Mouse (Mus musculus) hematopoietic stem cell, adult 5-6 weeks (primary cell): Measurements from ENCODE around the gene Usp49. TPM values are rescaled to one million over a fixed set of nuclear protein-coding genes. Genes with fewer than 3 reads are reported as not detected.
"Not testable (repeated sequence)": the region's sequence is repeated elsewhere in the genome, so short reads cannot be mapped to it uniquely, and the experiment has no call there.

Experiments used
- ATAC-seq, 2 experiments: fragments of 125-278 bp in 1 of 2; replicated peaks in 1 of 2; 2 replicates each; pipeline ENCODE4 v1.8.0; 2016 to 2017; ENCODE audit warnings: inconsistent platforms in 2 of 2, mild to moderate bottlenecking in 2 of 2, moderate number of reproducible peaks in 2 of 2, low read depth in 1 of 2, moderate TSS enrichment in 1 of 2; ENCODE audit not compliant: low FRiP score in 2 of 2, poor library complexity in 2 of 2, severe bottlenecking in 2 of 2, insufficient read depth in 1 of 2, low TSS enrichment in 1 of 2
- total RNA-seq: library from RNA; stranded (forward); fragments of 172-1452, 232-1000 nt; gene quantifications from 2 replicates; pipeline ENCODE4 v1.2.3, GENCODE M21; 2017

Gene Usp49
- total RNA-seq, 1 experiment from 2014 or later = 5.4 TPM

DNA sequence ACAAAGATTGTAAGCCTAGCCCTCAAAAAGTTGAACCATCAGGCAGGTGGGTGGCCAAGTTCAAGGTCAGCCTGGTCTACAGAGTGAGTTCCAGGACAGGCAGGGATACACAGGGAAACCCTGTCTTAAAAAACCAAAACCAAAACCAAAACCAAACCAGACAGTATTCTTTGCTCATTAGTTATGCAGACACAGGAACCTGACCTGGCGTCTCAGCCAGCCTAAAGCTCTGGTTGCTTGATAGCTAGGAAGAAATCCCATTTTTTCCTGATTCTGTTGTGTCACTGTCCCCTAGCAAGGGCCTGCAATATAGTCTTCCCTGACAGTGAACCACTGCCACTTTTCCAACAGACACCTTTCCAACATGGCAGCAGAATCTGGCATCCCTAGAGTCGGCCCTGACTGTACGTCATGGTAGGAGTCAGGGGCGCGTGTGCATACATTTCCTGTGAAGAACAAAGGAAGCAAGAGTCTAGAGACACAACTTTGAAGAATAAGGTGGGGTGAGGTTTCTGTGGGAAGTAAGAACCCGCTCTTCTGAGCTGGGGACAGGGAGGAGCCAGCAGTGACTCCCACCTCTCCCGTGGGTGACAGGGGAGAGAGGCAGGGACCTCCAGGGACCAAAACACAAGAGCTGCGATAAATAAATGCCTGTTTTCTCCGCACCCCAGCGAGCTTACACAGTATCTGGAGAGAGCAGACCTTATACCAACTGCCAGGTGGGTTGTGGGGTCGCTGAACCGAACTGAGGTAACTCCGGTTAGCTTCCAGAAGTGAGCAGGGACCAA lies 29.7 kb upstream of the Usp49 start:
- ATAC-seq = no peak

DNA sequence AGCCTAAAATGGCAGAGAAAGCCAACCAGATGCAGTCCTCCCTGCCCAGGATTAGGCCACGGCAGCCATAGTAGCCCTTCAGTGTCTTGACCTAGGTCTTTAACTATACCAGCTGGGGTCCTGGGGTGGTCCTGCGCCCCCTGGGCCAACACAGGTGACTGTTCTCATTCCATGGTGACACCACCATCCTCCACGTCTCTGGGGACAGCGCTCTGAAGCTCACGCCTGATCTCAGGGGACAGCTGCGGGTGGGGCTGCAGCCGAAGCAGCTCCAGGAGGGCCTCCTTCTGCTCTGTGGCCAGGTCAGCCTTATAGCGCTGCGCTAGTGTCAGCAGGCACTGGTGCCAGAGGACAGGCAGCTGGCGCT lies 29.1 kb upstream of the Usp49 start:
- ATAC-seq = no peak

DNA sequence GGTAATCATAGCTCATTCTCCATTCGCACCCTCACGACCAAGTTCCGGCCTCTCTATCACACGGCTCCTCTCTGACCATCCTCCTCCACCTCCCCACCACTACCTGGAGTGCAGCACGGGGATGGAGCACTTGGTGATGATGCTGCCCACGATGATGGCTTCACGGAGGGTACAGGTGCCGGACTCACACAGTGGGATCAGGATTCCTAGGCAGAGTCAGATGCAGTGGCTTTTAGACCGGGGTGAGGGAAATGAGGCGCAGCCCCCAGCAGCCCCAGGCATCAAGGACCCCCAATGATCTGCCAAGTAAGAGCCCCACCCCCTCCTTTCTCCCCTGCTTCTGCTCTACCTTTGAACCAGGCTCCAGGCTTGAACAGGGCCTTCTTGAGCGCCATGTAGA lies 28.2 kb upstream of the Usp49 start:
- no peak for ATAC-seq

DNA sequence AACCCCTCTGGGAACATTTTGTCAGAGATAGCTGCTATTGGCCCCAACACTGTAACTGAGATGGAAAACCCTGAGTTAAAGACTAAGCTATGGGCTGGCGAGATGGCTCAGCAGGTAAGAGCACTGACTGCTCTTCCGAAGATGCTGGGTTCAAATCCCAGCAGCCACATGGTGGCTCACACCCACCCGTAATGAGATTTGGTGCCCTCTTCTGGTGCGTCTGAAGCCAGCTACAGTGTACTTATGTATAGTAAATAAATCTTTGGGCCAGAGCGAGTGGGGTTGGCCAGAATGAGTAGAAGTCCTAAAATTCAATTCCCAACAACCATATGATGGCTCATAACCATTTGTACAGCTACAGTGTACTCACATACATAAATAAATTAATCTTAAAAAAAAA lies 24.3 kb upstream of the Usp49 start:
- no peak for ATAC-seq

DNA sequence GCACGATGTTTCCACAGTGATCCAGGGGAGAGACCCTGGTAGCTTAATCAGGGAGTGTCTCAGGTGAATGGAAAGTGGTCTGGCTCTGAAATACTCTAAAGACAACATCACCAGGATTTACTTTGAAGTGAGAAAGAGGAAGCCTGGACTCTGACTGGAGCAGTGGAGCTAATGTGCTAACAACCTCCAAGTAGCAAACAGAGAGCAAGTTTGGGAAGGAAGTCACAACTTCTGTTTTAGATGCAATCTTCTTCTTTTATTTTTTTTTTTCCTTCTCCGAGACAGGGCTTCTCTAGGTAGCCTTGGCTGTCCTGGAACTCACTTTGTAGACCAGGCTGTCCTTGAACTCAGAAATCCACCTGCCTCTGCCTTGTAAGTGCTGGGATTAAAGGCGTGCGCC lies 21.3 kb upstream of the Usp49 start:
- no peak for ATAC-seq

DNA sequence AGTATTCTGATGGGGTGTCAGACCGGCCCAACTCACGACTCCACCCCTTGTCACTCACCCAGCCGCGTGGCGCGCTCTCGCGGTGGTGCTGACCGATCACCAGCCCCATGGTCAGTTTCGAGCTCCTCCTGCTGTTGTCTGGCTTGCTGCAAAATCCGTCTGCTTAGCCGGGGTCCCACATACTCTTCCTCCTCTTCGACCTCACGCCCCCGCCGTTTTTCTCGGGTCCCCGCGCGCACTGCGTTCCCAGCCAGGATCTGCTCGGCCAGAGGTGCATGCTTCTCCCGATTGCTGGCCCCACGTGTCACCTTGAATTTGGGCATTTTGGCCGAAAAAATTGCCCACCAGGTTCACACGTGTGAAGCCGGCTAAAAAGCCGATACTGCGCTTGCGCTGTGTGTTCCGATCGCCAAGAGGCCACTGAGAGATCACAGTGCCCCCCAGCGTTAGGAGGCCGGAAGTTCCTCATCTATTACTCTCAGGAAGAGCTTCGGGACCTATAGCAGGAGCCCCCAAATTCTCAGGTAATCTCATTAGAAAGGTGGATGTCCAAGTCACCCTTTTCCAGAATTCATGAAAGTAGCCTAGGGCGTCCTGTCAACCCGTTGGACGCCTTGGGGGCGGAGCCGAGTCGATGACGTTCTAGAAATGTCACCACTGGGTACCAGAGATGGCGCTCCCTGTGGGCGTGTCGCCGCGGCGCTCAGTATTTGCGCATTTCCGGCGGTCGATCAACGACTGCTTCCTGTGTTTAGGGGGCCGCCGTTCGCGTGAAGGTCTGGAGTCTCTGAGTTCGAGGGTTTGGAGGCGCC lies 19.4 kb upstream of the Usp49 start, which contains the start of the genes Bysl, Med20 and Gm20517:
TSS of gene Bysl (minus strand) at position 644 of the 812 bp plus-strand sequence.
TSS of gene Med20 (plus strand) at position 734 of the 812 bp plus-strand sequence.
TSS of gene Gm20517 (plus strand) at position 741 of the 812 bp plus-strand sequence.
- ATAC-seq = peak; percentile 92 to 94

DNA sequence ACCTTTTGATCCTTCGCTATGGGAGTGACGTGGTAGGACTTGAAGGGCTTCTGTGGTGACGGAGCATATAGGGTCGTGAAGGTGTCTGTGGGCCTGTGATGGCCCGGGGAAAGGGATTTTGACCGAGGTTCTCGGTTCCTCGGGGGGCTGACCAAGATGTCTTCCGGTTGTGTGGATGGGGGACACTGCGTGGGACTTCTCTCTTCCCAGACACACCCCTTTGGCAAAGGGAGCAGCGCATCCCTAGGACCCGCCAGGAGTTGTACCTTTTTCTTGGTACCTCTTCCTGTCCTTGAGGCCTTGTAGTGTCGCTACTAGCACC lies 18.9 kb upstream of the Usp49 start:
- ATAC-seq = no peak

DNA sequence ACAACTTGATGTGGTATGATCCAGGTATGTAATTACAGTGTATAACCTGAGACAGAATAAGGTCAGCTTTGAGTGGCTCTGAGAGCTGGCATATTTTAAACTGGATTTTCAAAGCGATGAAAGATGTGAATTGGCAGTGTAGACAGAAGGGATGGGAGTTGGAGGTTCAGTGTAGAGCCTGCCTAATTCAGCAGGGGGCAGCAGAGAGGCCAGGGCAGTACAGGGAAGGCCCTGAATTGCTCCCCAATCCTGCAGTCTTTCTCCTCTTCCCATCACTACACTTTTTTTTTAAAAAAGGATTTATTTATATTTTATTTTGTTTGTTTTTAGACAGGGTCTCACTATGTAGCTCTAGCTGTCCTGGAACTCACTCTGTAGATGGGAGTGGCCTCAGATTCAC lies 16.5 kb upstream of the Usp49 start:
- ATAC-seq = no peak

DNA sequence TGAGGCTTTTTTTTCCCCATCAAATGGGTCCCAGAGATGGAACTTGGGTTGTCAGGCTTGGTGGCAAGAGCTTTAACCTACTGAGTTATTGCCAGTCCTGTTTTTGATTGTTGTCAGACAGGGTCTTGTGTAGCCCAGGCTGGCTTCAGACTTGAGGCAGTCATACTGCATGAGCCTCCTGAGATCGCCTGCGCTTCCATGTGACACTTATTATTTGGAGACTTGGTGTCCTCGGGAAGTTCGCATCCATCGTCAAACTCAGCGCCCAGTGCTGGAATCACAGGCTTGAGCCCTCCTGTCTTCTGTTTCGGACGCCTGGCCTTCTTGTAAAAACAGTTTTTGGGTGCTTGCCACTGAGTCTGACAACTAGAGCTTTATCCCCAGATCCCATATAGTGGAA lies 14.4 kb upstream of the Usp49 start:
- ATAC-seq = no peak

DNA sequence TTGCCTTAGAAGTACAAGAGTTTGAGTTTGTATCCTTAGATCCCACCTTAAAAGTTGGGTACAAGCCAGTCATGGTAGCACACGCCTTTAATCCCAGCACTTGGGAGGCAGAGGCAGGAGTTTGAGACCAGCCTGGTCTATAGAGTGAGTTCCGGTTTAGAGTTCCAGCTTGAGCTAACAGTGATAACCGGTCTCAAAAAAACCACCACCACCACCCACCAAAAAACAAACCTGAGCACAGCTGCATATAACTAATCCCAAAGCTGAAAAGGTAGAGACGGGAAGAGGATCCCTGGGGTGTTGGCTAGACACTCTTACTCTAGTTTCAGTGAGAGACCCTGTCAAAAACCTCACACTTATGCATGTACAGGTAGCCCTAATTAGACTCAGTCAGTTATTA lies 13.8 kb upstream of the Usp49 start:
- no peak for ATAC-seq

DNA sequence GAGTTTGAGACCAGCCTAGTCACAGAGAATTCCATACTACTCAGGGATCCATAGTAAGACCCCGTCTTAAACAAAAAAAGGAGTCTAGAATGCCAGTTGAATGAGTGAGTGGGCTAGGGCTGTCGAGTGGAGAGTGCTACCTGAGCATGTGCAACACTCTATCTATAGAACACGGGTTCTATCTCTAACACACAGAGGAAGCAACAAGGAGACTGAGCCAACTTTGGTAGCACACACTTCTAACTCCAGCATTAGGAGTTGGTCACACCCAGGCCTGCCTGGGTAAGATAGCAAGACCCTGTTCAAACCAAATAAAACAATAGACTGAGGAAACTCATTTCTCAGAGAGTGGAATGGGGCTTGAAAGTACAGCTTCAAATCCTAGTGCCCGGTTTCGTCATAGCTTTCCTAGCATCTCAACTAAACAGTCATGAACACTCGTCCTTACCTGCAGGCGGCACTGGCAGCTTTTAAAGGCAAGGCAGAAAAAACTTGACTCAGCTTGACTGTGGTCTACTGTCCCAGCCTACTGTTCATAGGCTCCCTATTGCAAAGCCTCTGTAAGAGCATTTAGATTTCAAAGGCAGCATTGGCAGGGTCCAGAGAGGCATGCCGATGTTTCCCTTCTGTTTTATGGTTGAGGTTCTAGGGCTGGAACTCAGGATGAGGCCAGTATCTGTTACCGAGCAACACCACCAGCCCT lies 12.7 kb upstream of the Usp49 start:
- ATAC-seq = peak in 1 of 2 experiments; percentile 57; a peak in 1 of 4 replicates

DNA sequence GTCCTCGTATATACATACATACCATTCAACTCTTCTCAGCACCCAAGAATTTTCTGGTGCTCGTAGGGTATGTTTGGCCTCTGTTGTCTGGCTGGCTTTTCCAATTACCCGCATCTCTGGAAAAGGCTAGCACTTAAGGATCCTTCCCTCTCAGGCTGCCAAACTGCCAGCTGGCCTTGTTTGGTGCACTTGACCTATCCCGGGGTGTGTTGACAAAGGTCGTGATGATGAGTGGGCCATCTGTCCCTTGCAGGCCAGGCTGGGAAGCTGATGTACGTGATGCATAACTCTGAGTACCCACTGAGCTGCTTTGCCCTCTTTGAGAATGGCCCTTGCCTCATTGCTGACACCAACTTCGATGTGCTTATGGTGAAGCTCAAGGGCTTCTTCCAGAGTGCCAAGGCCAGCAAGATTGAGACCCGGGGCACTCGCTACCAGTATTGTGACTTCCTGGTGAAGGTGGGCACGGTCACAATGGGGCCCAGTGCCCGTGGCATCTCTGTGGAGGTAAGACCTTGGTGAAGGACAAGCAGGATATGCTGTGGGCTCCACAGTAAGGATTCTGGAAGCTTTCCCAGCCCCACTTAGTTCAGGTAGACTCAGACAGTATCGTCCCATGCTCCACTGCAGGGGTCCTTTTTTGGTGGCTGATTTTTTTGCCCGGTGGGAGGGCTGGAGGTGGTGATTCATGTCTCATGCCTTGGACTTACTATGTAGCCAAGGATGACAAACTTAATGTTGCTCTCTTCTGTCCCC lies 11.8 kb upstream of the Usp49 start:
- no peak for ATAC-seq

DNA sequence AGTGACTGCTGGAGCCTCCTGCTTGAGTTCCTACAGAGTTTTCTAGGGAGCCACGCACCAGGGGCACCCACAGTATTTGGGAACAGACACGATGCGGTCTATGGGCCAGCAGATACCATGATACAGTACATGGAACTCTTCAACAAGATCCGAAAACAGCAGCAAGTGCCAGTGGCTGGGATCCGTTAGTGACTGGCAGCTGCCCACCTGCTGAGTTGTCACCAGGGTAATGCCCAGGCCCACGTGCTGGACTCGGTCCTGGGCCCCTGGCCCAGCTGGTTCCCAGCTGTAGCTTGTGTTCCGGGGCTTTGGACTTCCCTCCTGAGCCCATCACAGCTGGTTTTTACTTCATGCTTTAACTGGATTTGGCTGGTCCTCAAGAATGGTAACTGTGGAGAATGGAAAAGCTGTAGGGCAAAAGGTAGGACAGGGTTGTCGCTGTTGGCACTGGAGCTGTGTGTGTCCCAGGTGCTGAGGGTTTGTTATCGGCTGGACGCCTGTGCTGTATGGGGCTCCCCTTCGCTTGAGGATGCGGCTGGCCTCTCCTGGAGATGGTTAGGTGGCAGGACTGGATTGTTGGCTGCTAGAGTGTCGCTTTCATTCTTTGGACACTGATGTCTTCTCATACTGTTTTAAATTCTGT lies 7.5 kb upstream of the Usp49 start:
- no peak for ATAC-seq

DNA sequence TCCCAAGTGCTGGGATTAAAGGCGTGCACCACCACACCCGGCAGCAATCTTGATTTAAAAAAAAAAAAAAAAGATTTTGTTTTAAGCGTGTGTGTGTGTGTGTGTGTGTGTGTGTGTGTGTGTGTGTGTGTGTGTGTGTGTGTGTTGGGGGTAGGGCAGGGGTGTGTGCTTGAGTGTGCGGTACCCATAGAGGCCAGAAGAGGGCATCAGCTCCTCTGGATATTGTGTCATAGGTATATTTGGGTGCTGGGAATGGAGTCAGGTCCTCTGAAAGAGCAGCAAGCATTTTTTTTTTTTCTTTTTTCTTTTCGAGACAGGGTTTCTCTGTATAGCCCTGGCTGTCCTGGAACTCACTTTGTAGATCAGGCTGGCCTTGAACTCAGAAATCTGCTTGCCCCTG lies 5.9 kb upstream of the Usp49 start:
- not testable (repeated sequence) for ATAC-seq

DNA sequence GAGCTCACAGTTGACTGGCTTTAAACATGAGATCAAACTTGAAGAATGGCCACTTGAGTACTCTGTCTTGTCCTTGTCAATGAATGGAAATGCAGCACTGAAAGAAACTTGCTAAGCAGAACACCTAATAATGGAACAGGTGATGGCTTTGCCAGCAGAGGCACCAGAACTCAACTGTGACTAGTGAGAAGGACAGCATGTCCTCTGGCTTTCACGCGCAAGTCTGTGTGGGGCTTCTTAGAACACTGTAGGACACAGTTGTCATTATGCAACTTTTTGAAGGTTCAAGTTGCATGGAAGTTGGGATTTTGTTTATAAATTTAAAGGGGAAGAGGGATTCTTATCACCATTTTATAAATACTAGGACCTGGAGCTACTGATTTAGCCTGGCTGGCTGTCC lies 5.4 kb upstream of the Usp49 start:
- ATAC-seq = no peak

DNA sequence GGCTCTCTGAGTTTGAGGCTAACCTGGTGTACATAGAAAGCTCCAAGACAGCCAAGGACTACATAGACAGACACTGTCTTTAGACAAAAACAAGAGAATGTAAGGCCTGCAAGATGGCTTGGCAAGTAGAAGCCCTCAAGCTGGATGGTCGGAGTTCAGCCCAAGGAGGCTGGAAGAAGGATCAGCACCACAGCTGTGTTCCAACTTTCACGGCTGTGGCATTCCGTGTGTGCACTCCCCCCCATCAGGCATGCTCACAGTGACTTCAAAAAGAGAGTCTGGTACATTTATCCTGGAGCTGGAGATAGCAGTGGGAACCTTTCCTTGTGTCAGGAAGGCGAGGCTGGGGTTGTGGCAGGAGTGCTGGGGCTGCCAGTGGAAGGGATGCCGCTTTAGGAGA lies 4.5 kb upstream of the Usp49 start:
- no peak for ATAC-seq

DNA sequence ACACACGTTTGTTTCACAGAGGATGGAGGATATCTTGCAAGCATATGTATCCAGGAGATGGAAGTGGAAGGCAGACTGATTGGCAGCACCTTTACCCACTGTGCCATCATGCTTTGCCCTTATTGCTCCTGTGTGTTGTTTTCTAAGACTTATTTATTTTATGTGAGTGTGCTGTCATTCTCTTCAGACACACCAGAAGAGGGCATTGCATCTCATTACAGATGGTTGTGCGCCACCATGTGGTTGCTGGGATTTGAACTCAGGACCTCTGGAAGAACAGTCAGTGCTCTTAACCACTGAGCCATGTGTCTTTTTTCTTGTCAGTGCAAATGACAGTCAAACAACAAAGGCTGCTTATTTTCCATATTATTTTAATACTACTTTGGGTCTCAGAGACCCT lies 2.7 kb upstream of the Usp49 start:
- ATAC-seq = no peak
